Mouse (Mus musculus) erythroblast, embryonic 14.5 days (primary cell): ENCODE measurements around the gene Ror1.

Source experiments
- GATA1 ChIP-seq: IDR thresholded peaks from 2 replicates; pipeline ENCODE4 v1.6.1; 2012; ENCODE audit warnings: low read length, inconsistent platforms, mixed read lengths
- TAL1 ChIP-seq: IDR thresholded peaks from 3 replicates; pipeline ENCODE4 v1.6.1; 2012; ENCODE audit warnings: low read length, inconsistent platforms, mixed read lengths

DNA sequence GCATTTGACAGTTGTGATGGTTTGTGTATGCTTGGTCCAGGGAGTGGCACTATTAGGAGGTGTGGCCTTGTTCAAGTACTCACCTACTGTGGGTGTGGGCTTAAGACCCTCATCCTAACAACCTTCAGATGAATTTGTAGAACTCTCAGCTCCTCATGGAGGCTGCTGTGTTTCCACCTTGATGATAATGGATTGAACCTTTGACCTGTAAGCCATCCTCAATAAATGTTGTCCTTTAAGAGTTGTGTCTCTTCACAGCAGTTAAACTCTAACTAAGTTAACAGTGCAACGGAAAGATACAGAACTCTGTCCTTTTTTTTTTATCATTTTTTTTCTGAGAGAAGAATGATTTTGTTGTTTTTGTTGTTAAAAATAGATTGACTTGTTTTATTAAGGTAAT, 23.8 kb downstream of the Ror1 start:
- TF ChIP-seq GATA1 (no peak), TAL1 (no peak)
